Mouse (Mus musculus) G1E (cell line): ENCODE measurements at regions not wholly inside any gene's neighbourhood (a gene's known extent, or its start where the extent isn't known, plus 50 kb on each side); places are given as distances from the start of the nearest gene placed in this dataset.

Experiments used
- ATAC-seq: 2 replicates; pipeline ENCODE4 v1.8.0; 2016; ENCODE audit warnings: mild to moderate bottlenecking; ENCODE audit not compliant: insufficient number of reproducible peaks, poor library complexity, low FRiP score, severe bottlenecking; ENCODE audit errors: extremely low read depth
- DNase-seq: peaks from one replicate; pipeline ENCODE4 v3.0.0; 2012; ENCODE audit warnings: low spot score
- H3K27me3 ChIP-seq: 2 replicates; pipeline ENCODE4 v1.6.1; 2012; ENCODE audit warnings: mild to moderate bottlenecking, low read length, inconsistent platforms; ENCODE audit not compliant: insufficient read depth
- H3K36me3 ChIP-seq: replicated peaks from 2 replicates; pipeline ENCODE3; 2012; ENCODE audit warnings: mild to moderate bottlenecking, inconsistent platforms
- H3K4me1 ChIP-seq: 2 replicates; pipeline ENCODE4 v1.6.1; 2012; ENCODE audit warnings: low read depth, low read length, inconsistent platforms, mixed read lengths; ENCODE audit not compliant: insufficient read depth
- H3K4me3 ChIP-seq: 2 replicates; pipeline ENCODE4 v1.5.1; 2012; ENCODE audit warnings: low read depth, mild to moderate bottlenecking, inconsistent platforms, low read length, moderate library complexity, mixed read lengths
- H3K9me3 ChIP-seq: replicated peaks from 2 replicates; pipeline ENCODE4 v1.6.1; 2012; ENCODE audit warnings: inconsistent platforms
- CTCF ChIP-seq: IDR thresholded peaks from 2 replicates; pipeline ENCODE4 v1.5.1; 2012; ENCODE audit warnings: low read depth, low read length, inconsistent platforms, mixed read lengths
- GATA1 ChIP-seq: IDR thresholded peaks from 2 replicates; pipeline ENCODE4 v1.6.1; 2012; ENCODE audit warnings: borderline replicate concordance, low read length, inconsistent platforms, mixed read lengths
- GATA2 ChIP-seq: IDR thresholded peaks from 2 replicates; pipeline ENCODE4 v1.6.1; 2012; ENCODE audit warnings: low read depth, low read length, inconsistent platforms, borderline replicate concordance
- POLR2AphosphoS5 ChIP-seq: IDR thresholded peaks from 2 replicates; pipeline ENCODE4 v1.6.1; 2012; ENCODE audit warnings: low read depth, low read length, inconsistent platforms; ENCODE audit not compliant: insufficient replicate concordance
- TAL1 ChIP-seq: conservative IDR thresholded peaks from 2 replicates; pipeline ENCODE4 v1.6.1; 2012; ENCODE audit warnings: low read depth, low read length, inconsistent platforms, mixed read lengths

DNA sequence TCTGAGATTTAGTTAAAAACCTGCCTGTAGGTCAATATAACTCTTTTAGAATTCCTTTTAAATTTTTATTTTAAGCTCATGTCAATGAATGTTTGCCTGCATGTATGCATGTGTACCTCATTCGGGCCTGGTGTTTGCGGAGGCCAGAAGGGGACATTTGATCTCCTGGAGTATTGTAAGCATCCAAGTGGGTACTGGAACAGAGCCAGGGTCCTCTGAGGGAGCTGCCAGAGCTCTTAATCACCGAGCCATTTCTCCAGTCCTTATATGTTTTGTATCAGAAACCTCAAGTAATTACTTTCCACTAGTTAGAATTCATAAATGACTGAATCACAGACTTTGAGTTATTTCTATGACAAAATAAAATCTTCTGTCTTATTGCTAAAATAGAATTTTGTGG lies 152.0 kb downstream of the Cdca7 start:
- Histone ChIP-seq H3K36me3 (no peaks in the 10 kb centered on the region), H3K4me1 (no peaks in the 10 kb centered on the region), H3K4me3 (no peak overlapping the region), H3K27me3 (peaks cover 24% of the 10 kb centered on the region), H3K9me3 (no peaks in the 10 kb centered on the region)
- DNase-seq (no peak), ATAC-seq (no peak)
- TF ChIP-seq CTCF (no peak), GATA2 (no peak), TAL1 (no peak), POLR2AphosphoS5 (no peak), GATA1 (no peak)

DNA sequence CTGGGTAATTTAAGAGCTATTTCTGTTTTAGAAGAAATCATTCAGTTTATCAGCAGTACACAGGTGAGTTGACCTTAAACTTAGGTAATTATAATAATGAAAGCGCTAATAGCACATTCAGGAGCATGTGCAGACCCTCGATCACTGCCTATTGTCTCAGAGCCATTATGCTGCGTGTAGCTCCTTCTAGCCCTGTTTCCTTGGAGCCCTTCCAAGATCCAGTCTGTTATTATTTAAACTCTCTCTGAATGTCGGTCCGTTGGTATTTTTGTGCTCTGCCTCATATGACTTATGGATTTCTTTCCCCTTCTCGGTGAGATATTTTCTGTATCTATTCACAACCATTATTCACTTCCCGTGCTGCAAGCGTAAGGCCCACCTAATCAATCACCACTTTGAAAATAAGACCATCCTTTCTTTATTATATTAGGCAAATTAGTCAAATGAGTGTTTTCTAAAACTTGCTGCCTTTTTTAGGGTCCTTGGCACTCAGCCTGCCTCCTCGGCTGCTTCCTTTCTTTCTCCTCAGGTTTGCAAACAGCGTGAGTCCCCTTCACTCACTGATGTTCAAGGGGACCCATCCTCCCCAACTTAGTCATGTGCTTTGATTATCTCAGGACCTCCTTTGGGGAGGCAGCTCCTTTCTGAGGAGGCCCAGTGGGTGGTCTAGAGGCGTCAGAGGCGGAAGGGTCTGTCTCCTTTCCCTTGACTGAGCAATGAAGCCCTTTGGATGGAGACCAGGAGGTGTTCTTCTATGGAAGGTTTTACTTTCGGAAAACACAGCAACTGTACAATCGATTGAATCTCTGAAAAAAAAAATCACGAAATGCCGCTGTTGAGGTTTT lies 152.9 kb downstream of the Cdca7 start:
- Histone ChIP-seq H3K4me3 (no peak overlapping the region), H3K4me1 (no peaks in the 10 kb centered on the region), H3K9me3 (no peaks in the 10 kb centered on the region), H3K36me3 (no peaks in the 10 kb centered on the region), H3K27me3 (peaks cover 24% of the 10 kb centered on the region)
- no peak for TF ChIP-seq CTCF
- DNase-seq, result no peak
- ATAC-seq, result no peak

DNA sequence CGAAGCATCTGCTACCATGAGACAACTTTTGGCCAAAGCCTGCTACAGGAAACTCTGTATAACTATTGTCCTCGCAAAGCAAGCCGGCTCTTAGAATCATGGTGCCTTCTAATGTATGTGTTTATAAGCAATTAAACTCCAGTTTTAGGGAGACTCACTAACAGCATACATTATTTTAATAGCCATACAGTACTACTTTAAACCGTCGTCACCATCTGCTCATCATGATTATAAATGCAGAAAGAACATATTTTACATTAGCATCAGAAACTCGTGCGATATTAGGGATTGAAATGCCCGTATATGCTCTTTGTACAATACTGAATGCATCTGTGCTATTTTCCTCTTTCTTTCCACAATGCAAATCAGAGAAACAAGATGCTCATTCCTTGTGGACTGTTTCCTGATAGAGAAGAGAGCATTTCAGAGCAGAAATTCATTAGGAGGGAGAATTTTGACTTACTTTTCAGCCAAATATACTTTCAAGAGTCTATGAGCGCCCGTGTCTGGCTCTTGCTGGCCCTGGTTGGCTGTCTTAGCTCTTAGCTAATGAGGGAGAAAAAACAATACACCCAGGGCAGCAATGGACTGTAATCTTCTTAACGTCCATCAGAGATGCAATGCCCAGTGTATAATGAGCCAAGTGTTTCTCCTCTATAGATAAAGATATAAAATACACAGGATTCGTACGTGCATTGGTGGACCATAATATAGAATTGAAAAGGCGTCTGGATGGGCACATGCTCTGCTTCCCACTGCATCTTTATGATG lies 153.9 kb downstream of the Cdca7 start:
- no peak for ATAC-seq
- no peaks in the 10 kb centered on the region for H3K9me3 ChIP-seq

DNA sequence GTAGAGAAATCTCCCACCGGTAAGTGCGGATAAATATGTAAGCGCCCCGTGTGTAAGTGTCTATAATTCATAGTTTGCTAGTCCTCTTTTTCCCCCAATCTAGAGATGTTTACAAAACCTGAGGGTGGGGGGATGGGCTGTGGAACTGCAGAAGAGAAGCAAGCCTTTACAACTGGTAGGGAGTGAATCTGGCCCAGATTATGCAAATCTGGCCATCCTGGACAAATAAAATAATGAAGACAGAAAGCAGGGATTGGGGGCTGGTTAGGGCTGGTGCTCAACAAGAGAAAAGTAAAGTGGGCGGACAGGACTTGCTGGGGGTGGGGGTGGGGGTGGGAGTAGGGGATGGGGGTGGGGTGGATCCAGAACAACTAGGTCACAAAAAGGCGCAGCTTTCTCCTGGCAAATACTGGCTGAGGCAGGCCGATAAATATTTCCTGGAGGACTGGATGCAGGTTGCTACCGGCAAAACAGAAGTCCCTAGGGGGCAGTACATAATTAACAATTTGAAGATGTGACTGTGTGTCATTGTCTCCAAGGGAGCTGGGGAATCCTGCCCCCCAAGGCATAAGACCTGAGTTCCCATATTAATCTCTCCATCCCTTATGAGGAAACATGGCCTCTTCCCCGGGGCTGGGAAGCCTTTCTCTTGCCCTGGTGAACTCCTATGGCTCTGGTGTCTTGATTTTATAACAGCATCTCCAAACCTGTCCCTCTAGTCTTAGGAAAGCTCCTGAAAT lies 162.1 kb downstream of the Cdca7 start:
- ATAC-seq, result no peak
- Histone ChIP-seq H3K36me3 (no peaks in the 10 kb centered on the region), H3K4me3 (no peak overlapping the region), H3K9me3 (no peaks in the 10 kb centered on the region), H3K27me3 (peaks cover 13% of the 10 kb centered on the region), H3K4me1 (no peaks in the 10 kb centered on the region)
- no peak for TF ChIP-seq POLR2AphosphoS5
- TF ChIP-seq CTCF, result no peak
- no peak for TF ChIP-seq GATA1
- no peak for TF ChIP-seq GATA2
- TF ChIP-seq TAL1, result no peak
- DNase-seq, result no peak

More for the DNA sequence above, 153.9 kb downstream of the Cdca7 start:
- H3K36me3 ChIP-seq, result no peaks in the 10 kb centered on the region
- peaks cover 23% of the 10 kb centered on the region for H3K27me3 ChIP-seq
- H3K4me3 ChIP-seq, result no peak overlapping the region
- no peak for DNase-seq
- no peaks in the 10 kb centered on the region for H3K4me1 ChIP-seq
- TF ChIP-seq POLR2AphosphoS5, result no peak
- no peak for TF ChIP-seq GATA2
- no peak for TF ChIP-seq CTCF
- no peak for TF ChIP-seq GATA1
- TF ChIP-seq TAL1, result no peak

DNA sequence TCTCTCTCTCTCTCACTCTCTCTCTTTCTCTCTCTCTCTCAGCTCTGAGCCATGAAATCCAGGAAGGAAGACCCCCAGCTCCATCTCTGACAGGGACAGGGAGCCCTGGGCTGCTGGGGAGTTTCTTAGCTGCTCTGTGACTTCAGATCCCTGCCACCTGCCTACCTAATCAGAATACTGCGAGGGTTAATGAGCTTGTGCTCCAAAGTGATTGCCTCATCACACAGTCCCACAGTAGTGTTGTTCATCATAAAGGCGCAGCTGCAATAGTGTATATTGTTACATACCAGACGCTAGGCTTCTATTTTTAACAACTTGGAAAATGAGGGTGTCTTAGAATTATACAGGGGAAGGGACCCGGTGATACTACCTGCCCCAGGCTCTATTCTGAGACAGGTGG lies 163.1 kb downstream of the Cdca7 start:
- no peaks in the 10 kb centered on the region for H3K9me3 ChIP-seq
- DNase-seq (no peak), ATAC-seq (no peak)
- no peak overlapping the region for H3K4me3 ChIP-seq
- no peaks in the 10 kb centered on the region for H3K36me3 ChIP-seq
- H3K27me3 ChIP-seq, result peaks cover 16% of the 10 kb centered on the region
- TF ChIP-seq GATA1 (no peak), POLR2AphosphoS5 (no peak), CTCF (no peak), TAL1 (no peak), GATA2 (no peak)
- no peaks in the 10 kb centered on the region for H3K4me1 ChIP-seq

DNA sequence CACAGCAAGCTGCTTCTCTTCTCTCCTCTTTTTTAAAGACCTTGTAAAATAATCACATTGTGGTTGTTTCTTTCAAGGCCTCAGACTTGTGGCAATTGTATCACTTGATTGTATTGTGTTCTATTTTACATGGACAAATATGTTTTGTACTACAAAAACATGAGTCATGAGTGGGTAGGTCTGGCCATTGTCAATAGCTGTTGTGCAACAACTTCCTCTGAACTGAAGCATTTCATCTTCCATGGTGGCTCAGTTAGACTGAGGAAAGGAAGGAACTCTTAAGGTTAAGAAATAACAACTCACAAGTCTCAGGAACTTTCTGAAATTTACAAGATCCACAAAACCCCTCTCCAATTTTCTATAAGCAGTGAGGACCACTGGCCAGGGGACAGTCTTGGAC lies 165.3 kb downstream of the Cdca7 start:
- Histone ChIP-seq H3K9me3 (no peaks in the 10 kb centered on the region), H3K27me3 (peaks cover 13% of the 10 kb centered on the region), H3K36me3 (no peaks in the 10 kb centered on the region), H3K4me3 (no peak overlapping the region), H3K4me1 (no peaks in the 10 kb centered on the region)
- DNase-seq (no peak), ATAC-seq (no peak)
- no peak for TF ChIP-seq TAL1
- no peak for TF ChIP-seq GATA2
- no peak for TF ChIP-seq POLR2AphosphoS5
- TF ChIP-seq CTCF, result no peak
- no peak for TF ChIP-seq GATA1
